26 mouse cellular contexts compared by ENCODE assay signal in the genomic region with DNA sequence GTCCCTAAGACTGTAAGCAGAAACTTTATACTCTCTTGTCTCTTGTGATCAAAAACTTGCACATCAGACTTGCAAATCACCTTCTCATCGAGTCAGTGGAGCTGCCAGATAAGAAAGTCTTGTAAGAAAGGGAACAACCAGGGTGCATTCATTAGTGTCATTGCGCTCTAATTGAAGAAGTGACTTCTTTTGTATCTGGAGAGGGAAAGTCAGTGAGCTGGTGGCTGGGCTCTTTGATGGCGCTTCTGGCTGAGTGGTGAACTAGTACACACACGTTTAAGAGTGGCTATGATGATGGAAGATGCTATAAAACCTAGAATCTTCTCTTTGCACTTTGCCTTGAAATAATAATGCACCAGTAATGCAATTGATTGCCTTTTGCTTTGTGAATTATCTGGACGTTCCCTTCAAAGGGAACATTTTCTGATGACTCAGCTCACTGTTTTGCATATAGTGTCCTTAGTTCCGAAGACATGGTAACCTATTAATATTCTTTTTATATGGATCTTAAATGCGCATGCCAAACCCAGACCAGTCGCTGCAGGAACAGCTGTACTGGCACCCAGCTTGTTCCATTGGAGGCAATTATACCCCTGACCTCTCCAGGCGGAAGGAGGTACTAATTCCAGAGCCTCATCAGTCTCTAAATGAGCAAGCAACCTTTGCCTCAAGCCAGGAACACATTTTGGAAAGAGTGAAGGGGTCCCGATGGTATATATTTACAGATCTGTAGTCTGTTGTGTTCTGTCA.
A peak's percentile ranks its signal among the peaks of the same experiment; 100 is the strongest.
DNase-seq lines count a peak whose midpoint lies in the region; ATAC-seq and TF ChIP-seq lines count a peak whose summit lies in the region.
"Had no signal": no experiment of that assay in that cellular context is flagged by ENCODE, and none has a peak within 500 bp of the region (broad histone marks: within the 10 kb centered on the region; RNA-seq: fewer than 3 reads in every experiment).

No protein-coding gene starts in this region.

- WGBS in hindbrain, embryonic 11.5 days: 32% methylated on average over 10 of the region's 10 CpGs
- WGBS in hindbrain, postnatal 0 days: 25% methylated on average over 10 of the region's 10 CpGs
- WGBS in midbrain, embryonic 12.5 days: 29% methylated on average over 10 of the region's 10 CpGs
- 57% methylated on average over 10 of the region's 10 CpGs for WGBS in limb, embryonic 10.5 days

- no peaks in the 10 kb centered on the region for H3K36me3 ChIP-seq in hindbrain, embryonic 11.5 days (ENCODE audit: control insufficient read depth, insufficient read depth, low read length)
- no peaks in the 10 kb centered on the region for H3K36me3 ChIP-seq in hindbrain, postnatal 0 days (ENCODE audit: insufficient read depth, low read length)
- no peaks in the 10 kb centered on the region for H3K36me3 ChIP-seq in CH12.LX (replicated peaks in 1 of 2; ENCODE audit: control insufficient read depth in 1 of 2, insufficient read depth in 1 of 2, low read length in 1 of 2)
- H3K36me3 ChIP-seq in midbrain, embryonic 12.5 days: no peaks in the 10 kb centered on the region
- H3K36me3 ChIP-seq in limb, embryonic 10.5 days: no peaks in the 10 kb centered on the region
- H3K36me3 ChIP-seq: embryonic facial prominence, embryonic 12.5 days; heart, embryonic 12.5 days; hindbrain, embryonic 15.5 days; neural tube, embryonic 13.5 days had no signal

- no peak for TF ChIP-seq RAD21 in CH12.LX (IDR thresholded peaks at IDR 0.05; ENCODE audit: low read depth, low read length)

- dilution Hi-C loops in CH12.LX (cut with MboI; ENCODE audit: extremely low pct_ligation_motif_present, extremely low pct_unique_long_range_greater_than_20kb, low sequenced_read_pairs): no loop called here

- H3K9ac ChIP-seq in hindbrain, embryonic 11.5 days (ENCODE audit: low read depth, low read length): no peak overlapping the region
- no peak overlapping the region for H3K9ac ChIP-seq in hindbrain, postnatal 0 days (replicated peaks; ENCODE audit: low read length)
- H3K9ac ChIP-seq in CH12.LX (ENCODE audit: insufficient read depth, low read depth): no peak overlapping the region
- no peak overlapping the region for H3K9ac ChIP-seq in midbrain, embryonic 12.5 days (replicated peaks)
- H3K9ac ChIP-seq: embryonic facial prominence, embryonic 12.5 days; heart, embryonic 12.5 days; hindbrain, embryonic 15.5 days; liver, postnatal 0 days; neural tube, embryonic 13.5 days had no signal

- TF ChIP-seq CTCF in hindbrain, postnatal 0 days (IDR thresholded peaks at IDR 0.05; ENCODE audit: low read depth): no peak
- no peak for TF ChIP-seq CTCF in CH12.LX (conservative IDR thresholded peaks at IDR 0.05 in 1 of 2, IDR thresholded peaks at IDR 0.05 in 1 of 2; ENCODE audit: low read depth in 2 of 2, low read length in 2 of 2)
- no peak for TF ChIP-seq CTCF in brain, embryonic 14.5 days (IDR thresholded peaks at IDR 0.05; ENCODE audit: borderline replicate concordance, extremely low read depth, insufficient read depth, insufficient read length)

- no peak overlapping the region for H3K27ac ChIP-seq in hindbrain, embryonic 11.5 days (ENCODE audit: low read depth, low read length)
- no peak overlapping the region for H3K27ac ChIP-seq in hindbrain, postnatal 0 days
- no peak overlapping the region for H3K27ac ChIP-seq in CH12.LX (ENCODE audit: insufficient read depth, low read depth)
- H3K27ac ChIP-seq in midbrain, embryonic 12.5 days (replicated peaks): no peak overlapping the region
- H3K27ac ChIP-seq in limb, embryonic 10.5 days: no peak overlapping the region
- H3K27ac ChIP-seq: embryonic facial prominence, embryonic 12.5 days; hindbrain, embryonic 15.5 days; macrophage; neural tube, embryonic 13.5 days had no signal

- no peaks in the 10 kb centered on the region for H3K79me2 ChIP-seq in CH12.LX (replicated peaks; ENCODE audit: control insufficient read depth, extremely low read depth, insufficient read depth, poor library complexity, severe bottlenecking)

- 0 out of 2 replicates have a peak, but pooled peaks cover 2% of the 10 kb centered on the region for H3K4me1 ChIP-seq in hindbrain, embryonic 11.5 days (replicated peaks; ENCODE audit: control insufficient read depth, insufficient read depth, low read length)
- H3K4me1 ChIP-seq in hindbrain, postnatal 0 days (ENCODE audit: insufficient read depth, low read length): no peaks in the 10 kb centered on the region
- peaks cover 3 to 19% of the 10 kb centered on the region in 2 experiments; a peak in 2 of 4 replicates for H3K4me1 ChIP-seq in CH12.LX (ENCODE audit: control insufficient read depth in 1 of 2, insufficient read depth in 2 of 2)
- peaks cover 11% of the 10 kb centered on the region for H3K4me1 ChIP-seq in midbrain, embryonic 12.5 days
- peaks cover 24% of the 10 kb centered on the region for H3K4me1 ChIP-seq in limb, embryonic 10.5 days
- H3K4me1 ChIP-seq: embryonic facial prominence, embryonic 12.5 days; heart, embryonic 12.5 days had no signal

- no peaks in the 10 kb centered on the region for H3K27me3 ChIP-seq in hindbrain, embryonic 11.5 days (ENCODE audit: control insufficient read depth, insufficient read depth, low read length)
- H3K27me3 ChIP-seq in hindbrain, postnatal 0 days (ENCODE audit: insufficient read depth, low read length): no peaks in the 10 kb centered on the region
- H3K27me3 ChIP-seq in CH12.LX (replicated peaks): no peaks in the 10 kb centered on the region
- H3K27me3 ChIP-seq in midbrain, embryonic 12.5 days: peaks cover 2% of the 10 kb centered on the region; the same call in 1 of the 2 replicates
- H3K27me3 ChIP-seq in limb, embryonic 10.5 days (ENCODE audit: low read depth, poor library complexity, severe bottlenecking): no peaks in the 10 kb centered on the region
- H3K27me3 ChIP-seq: embryonic facial prominence, embryonic 12.5 days; heart, embryonic 12.5 days; hindbrain, embryonic 15.5 days; neural tube, embryonic 13.5 days had no signal

- no peak overlapping the region for H3K4me3 ChIP-seq in hindbrain, embryonic 11.5 days (ENCODE audit: low read depth, low read length)
- H3K4me3 ChIP-seq in hindbrain, postnatal 0 days (ENCODE audit: low read length): no peak overlapping the region
- H3K4me3 ChIP-seq in CH12.LX (replicated peaks in 1 of 3; ENCODE audit: low read depth in 2 of 3, low read length in 2 of 3, poor library complexity in 1 of 3): no peak overlapping the region
- no peak overlapping the region for H3K4me3 ChIP-seq in midbrain, embryonic 12.5 days
- H3K4me3 ChIP-seq in limb, embryonic 10.5 days: no peak overlapping the region
- H3K4me3 ChIP-seq: embryonic facial prominence, embryonic 12.5 days; heart, embryonic 12.5 days; hindbrain, embryonic 15.5 days; neural tube, embryonic 13.5 days had no signal

- no peaks in the 10 kb centered on the region for H3K9me3 ChIP-seq in hindbrain, embryonic 11.5 days (ENCODE audit: control insufficient read depth, low read length)
- H3K9me3 ChIP-seq in hindbrain, postnatal 0 days (ENCODE audit: low read length): no peaks in the 10 kb centered on the region
- H3K9me3 ChIP-seq in CH12.LX (replicated peaks; ENCODE audit: low read length): no peaks in the 10 kb centered on the region
- H3K9me3 ChIP-seq in midbrain, embryonic 12.5 days: no peaks in the 10 kb centered on the region
- no peaks in the 10 kb centered on the region for H3K9me3 ChIP-seq in limb, embryonic 10.5 days (replicated peaks)
- H3K9me3 ChIP-seq: embryonic facial prominence, embryonic 12.5 days; heart, embryonic 12.5 days; hindbrain, embryonic 15.5 days; neural tube, embryonic 13.5 days had no signal

- ATAC-seq in hindbrain, embryonic 11.5 days (ENCODE audit: low FRiP score): peak; percentile 82
- ATAC-seq in hindbrain, postnatal 0 days: no peak
- ATAC-seq in midbrain, embryonic 12.5 days (ENCODE audit: low FRiP score, low read depth): peak; percentile 43; the same call in 1 of the 2 replicates
- ATAC-seq: forebrain, embryonic 14.5 days; intestine, embryonic 16.5 days; liver, postnatal 0 days; lung, postnatal 0 days had no signal

- in situ Hi-C loops in CH12.LX (cut with MboI; ENCODE audit: low pct_ligation_motif_present, low pct_unique_long_range_greater_than_20kb, low sequenced_read_pairs): no loop called here

- DNase-seq in hindbrain, embryonic 11.5 days (ENCODE audit: low spot score): peak; percentile 32
- no peak for DNase-seq in hindbrain, postnatal 0 days (ENCODE audit: low spot score)
- peak; percentile 23 for DNase-seq in CH12.LX (ENCODE audit: extremely low read depth)
- peak; percentile 69 for DNase-seq in brain, embryonic 14.5 days (ENCODE audit: low read depth)
- no peak for DNase-seq in limb, embryonic 10.5 days (ENCODE audit: low spot score)
- no peak for DNase-seq in urinary bladder, postnatal 36 days (ENCODE audit: low spot score in 2 of 2)
- DNase-seq: adrenal gland, postnatal 10 days; cerebellum, adult 9-10 months; gastrocnemius, postnatal 14 days; heart, adult 18-20 months; heart, postnatal 10 days; kidney, adult 9 months; kidney, postnatal 14 days; liver, postnatal 0 days; thymus, adult 18-20 months; thymus, postnatal 36 days had no signal

- no peak overlapping the region for H3K4me2 ChIP-seq in hindbrain, embryonic 11.5 days (replicated peaks; ENCODE audit: low read depth, low read length)
- no peak overlapping the region for H3K4me2 ChIP-seq in hindbrain, postnatal 0 days (ENCODE audit: low read depth, low read length)
- H3K4me2 ChIP-seq in CH12.LX (ENCODE audit: insufficient read depth, low read depth, poor library complexity, severe bottlenecking): no peak overlapping the region
- H3K4me2 ChIP-seq in midbrain, embryonic 12.5 days (replicated peaks): no peak overlapping the region
- H3K4me2 ChIP-seq: embryonic facial prominence, embryonic 12.5 days; heart, embryonic 12.5 days; hindbrain, embryonic 15.5 days; liver, embryonic 11.5 days; neural tube, embryonic 13.5 days had no signal

- TF ChIP-seq EP300 in CH12.LX (IDR thresholded peaks at IDR 0.05; ENCODE audit: low read length): no peak

- TF ChIP-seq POLR2A in CH12.LX (IDR thresholded peaks at IDR 0.05; ENCODE audit: low read depth, low read length): no peak
- TF ChIP-seq POLR2A in brain, embryonic 14.5 days (IDR thresholded peaks at IDR 0.05; ENCODE audit: borderline replicate concordance, extremely low read depth, insufficient read depth, insufficient read length, poor library complexity, severe bottlenecking): no peak

TF ChIP-seq in CH12.LX, 34 proteins besides CTCF, POLR2A, EP300 and RAD21:
- TF ChIP-seq JUND (conservative IDR thresholded peaks at IDR 0.05; ENCODE audit: low read depth, low read length): no peak
- no peak for TF ChIP-seq NELFE (IDR thresholded peaks at IDR 0.05; ENCODE audit: low read depth, low read length)
- TF ChIP-seq USF2 (conservative IDR thresholded peaks at IDR 0.05; ENCODE audit: low read depth, low read length): no peak
- no peak for TF ChIP-seq IRF4 (IDR thresholded peaks at IDR 0.05; ENCODE audit: low read depth, low read length)
- TF ChIP-seq ZKSCAN1 (IDR thresholded peaks at IDR 0.05; ENCODE audit: borderline replicate concordance, low read depth, low read length): no peak
- TF ChIP-seq CHD2 (IDR thresholded peaks at IDR 0.05; ENCODE audit: low read length): no peak
- TF ChIP-seq MXI1 (IDR thresholded peaks at IDR 0.05; ENCODE audit: low read depth, low read length): no peak
- TF ChIP-seq E2F4 (IDR thresholded peaks at IDR 0.05; ENCODE audit: insufficient replicate concordance, low read depth, low read length): no peak
- TF ChIP-seq MAZ (IDR thresholded peaks at IDR 0.05; ENCODE audit: low read depth, low read length): no peak

Comparison
In these comparisons a context has a peak if more than half of its experiments do, and no peak if none do; other contexts are left out.
1. DNase-seq: peak in hindbrain, embryonic 11.5 days (single experiment), CH12.LX (single experiment) and brain, embryonic 14.5 days (single experiment); none in hindbrain, postnatal 0 days (single experiment), limb, embryonic 10.5 days (single experiment) and urinary bladder, postnatal 36 days (0 of 2).